Mouse (Mus musculus): ENCODE data around the gene Cpm. TPM values are rescaled to one million over a fixed set of nuclear protein-coding genes. Genes with fewer than 3 reads are reported as not detected.
A peak's percentile ranks its signal among the peaks of the same experiment; 100 is the strongest.
"Not testable (repeated sequence)": the region's sequence is repeated elsewhere in the genome, so short reads cannot be mapped to it uniquely, and the experiment has no call there.

The Cpm gene
- total RNA-seq (2021): 1 to 10 TPM; 4.0 to 5.3 TPM

DNA sequence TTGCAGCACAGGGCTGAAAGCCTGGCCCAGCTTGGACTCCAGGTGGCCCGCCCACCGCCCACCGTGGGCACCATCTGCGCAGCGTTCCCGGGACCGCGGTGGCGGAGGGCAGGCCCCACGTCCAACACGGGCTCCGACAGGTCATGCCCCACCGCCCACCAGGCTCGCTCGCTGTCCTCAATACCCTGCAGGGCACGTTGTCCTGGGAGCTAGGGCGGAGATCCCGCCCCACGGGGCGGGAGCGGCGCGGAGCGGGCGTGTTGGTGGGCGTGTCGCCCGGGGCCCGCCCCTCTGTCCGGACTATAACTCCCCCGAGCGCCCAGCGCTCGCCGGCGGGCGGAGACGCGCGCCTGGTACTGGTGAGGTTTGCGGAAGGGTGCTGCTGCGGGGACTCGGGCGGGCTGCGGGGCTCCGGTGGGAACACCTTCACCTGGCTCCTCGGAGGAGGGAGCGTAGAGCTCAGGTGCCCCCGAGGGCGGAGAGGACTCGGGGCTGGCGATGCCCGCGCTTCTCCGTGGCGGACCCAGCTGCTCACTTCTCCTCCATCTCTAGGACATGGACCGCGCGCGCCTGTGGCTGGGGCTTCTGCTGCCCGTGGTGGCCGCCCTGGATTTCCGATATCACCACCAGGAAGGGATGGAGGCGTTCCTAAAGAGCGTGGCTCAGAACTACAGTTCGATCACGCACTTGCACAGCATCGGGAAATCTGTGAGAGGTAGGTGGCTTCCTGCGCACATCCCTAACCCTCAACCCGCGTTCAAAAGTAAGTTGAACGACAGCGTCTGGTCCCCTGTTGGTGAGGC is at the start of gene Cpm:
TSS of gene Cpm (plus strand) at position 332 of the 803 bp plus-strand sequence.
- intact Hi-C loops (cut with DNase I): no loop called here
- peak in 1 of 2 experiments; percentile 12 for DNase-seq (ENCODE audit: low spot score in 2 of 2)

DNA sequence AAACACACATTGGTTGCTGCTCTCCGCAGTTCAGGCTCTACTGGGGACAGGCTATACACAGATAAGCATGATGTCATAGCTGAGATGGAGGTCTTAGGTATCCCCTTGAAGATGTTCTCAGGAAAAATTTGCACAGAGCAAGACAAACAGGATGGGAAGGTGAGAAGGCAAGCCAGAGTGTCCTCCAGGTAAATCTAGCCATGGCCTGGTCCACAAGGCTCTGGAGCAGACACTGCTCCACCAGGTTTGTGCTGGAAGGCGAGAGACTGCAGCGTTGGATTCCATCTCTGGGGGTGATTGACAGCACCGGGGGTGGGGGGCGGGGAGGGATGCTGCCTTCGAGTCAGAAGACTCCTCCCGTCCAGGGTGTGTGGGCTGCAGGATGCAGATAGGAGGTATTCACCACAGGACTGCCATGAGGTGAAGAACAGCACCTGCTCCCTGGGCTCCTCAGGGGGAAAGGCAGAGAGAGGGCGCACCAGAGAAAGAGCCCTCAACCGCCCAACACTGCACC is 49.5 kb upstream of the Cpm start:
- intact Hi-C loops (cut with DNase I): no loop called here

DNA sequence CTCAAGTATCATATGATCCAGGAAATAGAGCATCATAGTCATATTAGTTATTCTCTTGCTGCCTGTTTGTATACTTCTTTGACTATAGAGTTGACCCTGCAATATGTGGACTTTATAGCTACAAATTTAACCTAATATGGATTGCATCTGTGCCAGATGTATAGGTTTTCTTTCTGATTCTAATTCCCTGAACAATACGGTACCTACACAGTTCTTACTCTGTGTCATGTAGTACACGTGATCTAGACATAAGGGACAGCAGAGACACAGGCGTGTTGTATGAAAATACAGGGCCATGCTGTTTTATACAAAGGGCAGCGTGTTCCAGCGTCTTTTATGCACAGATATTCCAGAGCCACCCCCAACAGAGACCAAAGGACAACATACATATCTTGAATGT is 48.9 kb upstream of the Cpm start:
- intact Hi-C loops (cut with DNase I): no loop called here
- no peak for DNase-seq (ENCODE audit: low spot score in 2 of 2)

More for the DNA sequence above, 49.5 kb upstream of the Cpm start:
- DNase-seq (ENCODE audit: low spot score in 2 of 2): no peak

DNA sequence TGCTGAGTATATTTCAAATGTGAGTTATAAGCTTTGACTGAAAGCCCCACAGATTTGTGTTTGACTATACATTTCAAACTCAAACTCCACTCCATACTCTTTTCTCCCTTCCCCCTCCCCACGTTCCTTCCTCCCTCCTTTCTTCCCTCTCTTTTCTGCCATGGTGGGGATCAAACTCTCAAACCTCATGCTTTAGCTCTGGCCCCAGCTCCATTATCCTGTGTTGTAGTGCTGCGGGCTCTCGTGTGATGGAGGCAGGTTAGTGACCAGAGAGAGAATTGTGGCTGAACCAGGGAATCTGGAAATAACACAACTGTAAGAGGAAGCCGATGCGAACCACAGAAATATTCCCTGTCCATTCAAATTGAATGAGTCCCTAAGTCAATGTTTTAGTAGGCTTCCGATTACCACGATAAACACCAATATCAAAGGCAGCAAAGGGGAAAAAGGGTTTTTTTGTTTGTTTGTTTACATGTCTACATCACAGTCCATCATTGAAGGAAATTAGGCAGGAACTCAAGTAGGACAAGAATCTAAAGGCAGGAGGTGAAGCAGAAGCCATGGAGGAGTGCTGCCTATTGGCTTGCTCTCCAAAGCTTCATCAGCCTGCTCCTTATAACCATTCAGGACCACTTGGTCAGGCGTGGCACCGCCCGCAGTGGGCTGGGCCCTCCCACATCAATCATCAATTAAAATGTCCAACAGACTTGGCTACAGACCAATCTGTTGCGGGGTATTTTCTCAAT is 48.1 kb upstream of the Cpm start:
- intact Hi-C loops (cut with DNase I): no loop called here

DNA sequence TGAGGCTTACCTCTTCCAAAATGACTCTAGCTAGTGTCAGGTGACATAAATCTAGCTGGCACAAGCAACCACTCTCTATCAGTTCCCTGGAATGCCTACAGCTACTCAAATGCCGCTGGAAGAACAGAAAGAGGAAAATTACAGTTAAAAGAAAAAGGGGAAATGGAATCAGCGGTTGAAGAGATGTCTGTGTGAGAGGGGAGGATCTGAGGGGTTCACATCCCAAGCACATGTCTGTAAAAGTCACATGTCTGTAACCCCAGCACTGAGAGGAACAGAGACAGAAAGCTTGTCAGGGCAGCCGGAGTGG is 47.6 kb upstream of the Cpm start:
- intact Hi-C loops (cut with DNase I): no loop called here
- no peak for DNase-seq (ENCODE audit: low spot score in 2 of 2)

More for the DNA sequence above, 48.1 kb upstream of the Cpm start:
- no peak for DNase-seq (ENCODE audit: low spot score in 2 of 2)

DNA sequence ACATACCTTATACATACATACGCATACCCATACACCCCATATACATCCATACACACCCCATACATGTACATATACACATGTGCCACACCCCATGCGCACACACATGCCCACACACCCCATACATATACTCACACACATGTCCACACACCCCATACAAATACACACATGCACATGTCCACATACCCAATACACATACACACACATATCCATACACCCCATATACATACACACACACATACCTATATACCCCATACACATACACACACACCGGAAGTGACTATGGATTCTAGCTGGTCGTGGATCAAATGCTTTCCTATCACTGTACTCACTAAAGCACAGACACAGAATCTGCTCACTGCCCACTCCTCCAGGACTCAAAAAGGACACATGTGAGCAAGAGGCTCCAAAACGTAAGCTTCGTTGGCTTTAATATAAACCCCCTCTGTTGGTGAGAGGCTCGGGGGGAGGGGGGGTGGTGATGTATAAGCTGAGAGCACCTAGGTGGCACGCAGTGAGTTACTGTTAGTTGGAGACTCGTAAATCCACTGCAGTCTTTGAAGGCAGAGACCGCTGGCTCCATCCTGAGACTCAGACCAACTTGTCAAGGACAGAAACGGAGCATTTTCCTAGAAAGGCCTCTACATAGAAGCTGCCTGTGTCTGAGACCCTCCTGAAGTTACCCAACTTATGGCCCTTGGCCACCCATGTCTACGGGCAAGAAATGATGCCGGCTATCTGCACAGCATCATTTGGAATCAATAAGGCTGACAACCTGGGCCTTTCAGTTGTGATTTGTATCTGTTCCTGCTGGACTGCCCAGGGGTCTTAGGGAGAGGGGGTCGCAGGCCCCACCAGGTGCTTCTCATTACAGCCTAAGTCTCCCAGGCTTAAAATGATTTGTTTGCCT is 45.9 kb upstream of the Cpm start:
- no peak for DNase-seq (ENCODE audit: low spot score in 2 of 2)
- intact Hi-C loops (cut with DNase I): no loop called here

DNA sequence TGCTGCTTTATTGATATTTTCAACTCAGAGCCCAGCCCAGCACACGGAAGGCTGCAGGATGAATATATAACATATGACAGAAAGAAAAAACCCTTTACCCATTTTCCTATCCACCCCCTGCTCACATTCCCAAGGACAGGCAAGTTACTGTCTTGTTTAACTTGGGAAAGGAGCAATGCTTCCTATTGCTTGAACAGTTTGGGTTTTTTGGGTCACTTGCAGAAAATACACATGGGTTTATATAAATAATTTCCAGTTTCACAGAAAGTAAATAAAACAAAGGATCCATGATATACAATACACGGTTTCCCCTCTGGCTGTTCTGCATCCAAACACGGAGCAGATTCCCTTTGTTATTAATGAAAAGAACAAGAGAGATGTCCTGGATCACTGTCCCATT is 45.2 kb upstream of the Cpm start:
- intact Hi-C loops (cut with DNase I): no loop called here
- no peak for DNase-seq (ENCODE audit: low spot score in 2 of 2)

DNA sequence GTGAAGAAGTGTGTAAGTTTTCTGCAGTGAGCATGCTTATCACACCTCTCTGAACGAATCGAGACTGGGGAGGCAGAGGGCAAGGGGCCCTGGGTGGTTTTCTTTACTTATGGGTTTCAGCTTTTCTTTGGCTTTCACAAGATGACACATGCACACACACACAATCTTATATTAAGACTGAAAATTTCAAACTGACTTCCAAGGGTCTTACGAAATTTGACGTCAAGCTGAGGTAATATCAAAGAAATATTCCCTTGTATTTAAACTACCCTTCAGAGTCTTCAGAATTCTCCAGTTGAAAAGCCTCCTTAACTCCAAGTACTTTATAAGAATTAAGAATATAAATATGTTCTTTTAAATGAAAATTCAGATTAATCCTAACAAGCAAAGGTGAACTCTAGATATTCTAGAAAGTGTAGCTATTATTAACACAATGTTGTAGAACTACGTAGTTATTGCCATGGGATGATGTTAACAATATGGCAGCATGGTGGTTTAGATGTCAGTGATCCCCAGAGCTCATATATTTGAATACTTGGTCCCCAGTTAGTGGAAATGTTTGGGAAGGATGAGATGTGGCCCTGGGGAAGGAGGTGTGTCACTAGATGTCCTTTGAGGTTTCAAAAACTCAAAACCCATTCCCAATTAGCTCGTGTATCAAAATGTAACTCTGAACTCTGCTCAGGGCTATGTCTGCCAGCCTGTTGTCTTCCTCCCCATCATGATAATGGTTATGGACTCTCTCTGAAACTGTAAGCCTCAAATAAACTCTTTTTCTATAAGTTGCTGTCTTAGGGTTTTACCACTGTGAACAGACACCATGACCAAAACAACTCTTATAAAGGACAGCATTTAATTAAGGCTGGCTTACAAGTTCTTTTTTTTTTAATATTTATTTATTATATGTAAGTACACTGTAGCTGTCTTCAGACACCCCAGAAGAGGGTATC is 44.5 kb upstream of the Cpm start:
- no peak for DNase-seq (ENCODE audit: low spot score in 2 of 2)
- intact Hi-C loops (cut with DNase I): no loop called here

DNA sequence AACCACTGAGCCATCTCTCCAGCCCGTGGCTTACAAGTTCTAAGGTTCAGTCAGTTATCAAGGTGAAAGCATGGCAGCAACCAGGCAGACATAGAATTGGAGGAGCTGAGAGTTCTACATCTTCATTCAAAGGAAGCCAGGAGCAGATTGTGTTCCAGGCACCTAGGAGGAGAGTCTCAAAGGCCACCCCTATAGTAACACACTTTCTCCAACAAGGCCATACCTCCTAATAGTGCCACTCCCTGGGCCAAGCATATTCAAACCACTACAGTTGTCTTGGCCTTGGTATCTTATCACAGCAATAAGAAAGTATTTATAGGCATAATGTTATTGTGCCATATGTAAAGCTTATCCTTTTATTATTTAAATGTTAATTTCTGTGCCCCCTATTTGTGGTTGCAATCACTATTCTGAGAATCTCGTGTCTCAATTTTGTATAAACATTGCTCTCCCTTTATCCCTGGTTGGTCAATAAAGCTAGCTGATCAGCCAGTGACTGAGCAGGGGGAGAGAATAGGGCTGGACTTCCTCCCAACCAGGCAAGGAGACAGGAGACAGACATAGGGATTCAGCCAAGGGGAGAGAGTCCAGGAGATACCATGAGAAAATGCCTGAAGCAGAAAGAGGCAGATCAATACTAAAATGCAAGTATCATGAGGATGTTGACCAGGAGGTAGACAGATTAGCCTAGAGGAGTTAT is 43.5 kb upstream of the Cpm start:
- intact Hi-C loops (cut with DNase I): no loop called here
- no peak for DNase-seq (ENCODE audit: low spot score in 2 of 2)

DNA sequence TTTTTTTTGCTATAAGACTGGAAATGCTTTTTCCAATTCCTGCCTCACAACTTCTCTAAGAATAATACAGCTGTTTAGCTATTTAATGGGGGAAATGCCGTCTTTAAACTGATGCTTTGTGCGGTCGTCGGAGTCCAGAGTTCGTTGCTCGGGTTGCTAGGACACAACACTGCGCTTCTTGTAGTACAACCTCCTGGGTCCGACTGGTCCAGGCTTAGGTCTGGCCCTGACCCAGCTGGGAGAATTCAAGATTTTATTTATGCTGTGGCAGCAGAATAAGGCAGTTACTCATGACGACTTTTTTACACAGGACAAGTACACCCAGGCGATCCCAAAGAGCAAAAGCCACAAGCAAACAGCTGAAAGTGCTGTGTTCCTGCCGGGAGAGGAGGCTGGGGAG is 42.4 kb upstream of the Cpm start:
- intact Hi-C loops (cut with DNase I): no loop called here
- peak in 1 of 2 experiments; percentile 24 for DNase-seq (ENCODE audit: low spot score in 2 of 2)

DNA sequence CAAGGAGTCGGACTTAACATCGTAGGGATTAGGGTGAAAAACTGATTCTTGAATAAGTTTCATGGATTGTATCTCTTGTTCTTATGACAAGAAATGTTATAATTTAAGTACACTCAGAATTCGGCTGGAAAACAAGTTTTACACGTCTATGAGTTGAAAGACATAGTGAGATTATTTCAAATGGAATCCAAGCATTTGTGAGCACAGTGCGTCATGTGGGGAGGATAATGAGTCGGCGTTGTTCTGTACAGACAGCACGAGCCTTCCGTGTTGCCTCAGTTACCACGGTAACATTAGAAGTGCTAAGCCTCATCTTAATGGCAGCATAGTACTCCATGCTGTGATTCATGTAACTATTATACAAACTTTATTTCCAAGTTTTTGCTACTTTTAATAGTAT is 42.0 kb upstream of the Cpm start:
- no peak for DNase-seq (ENCODE audit: low spot score in 2 of 2)
- intact Hi-C loops (cut with DNase I): no loop called here

DNA sequence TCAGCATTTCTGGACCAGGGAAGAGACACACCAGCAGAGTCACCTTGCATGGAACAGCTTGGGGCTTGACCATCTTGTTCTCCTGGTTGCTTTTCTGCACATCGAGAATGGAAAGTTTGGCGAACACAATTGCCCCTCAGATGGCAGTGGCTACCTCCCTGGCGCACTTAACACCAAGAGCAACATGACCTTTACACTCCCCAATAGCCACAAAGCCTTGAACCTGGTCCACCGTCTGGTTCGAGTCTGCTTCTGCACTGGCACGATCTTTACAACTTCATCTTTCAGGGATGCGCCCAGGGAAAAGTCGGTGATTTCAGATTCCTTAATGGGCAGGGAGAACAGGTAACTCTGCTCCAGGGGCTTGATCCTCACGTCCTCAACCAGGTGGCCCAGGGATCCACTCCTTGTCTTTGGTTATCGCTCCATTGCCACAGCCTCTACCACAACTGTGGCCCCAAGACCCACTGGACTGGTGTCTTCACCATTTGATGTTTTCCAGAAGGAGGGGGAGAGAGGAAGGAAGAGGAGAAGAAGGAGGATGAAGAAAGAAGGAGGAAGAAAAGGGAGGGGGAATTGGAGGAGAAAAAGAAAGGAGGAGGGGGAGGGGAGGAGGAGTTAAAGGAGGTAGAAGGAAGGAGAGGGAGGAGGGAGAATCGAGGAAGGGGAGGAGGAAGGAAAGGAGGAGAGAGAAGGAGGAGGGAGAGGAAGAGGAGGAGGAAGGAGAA is 40.7 kb upstream of the Cpm start:
- DNase-seq (ENCODE audit: low spot score in 2 of 2); intact Hi-C loops (cut with DNase I): not testable (repeated sequence)

DNA sequence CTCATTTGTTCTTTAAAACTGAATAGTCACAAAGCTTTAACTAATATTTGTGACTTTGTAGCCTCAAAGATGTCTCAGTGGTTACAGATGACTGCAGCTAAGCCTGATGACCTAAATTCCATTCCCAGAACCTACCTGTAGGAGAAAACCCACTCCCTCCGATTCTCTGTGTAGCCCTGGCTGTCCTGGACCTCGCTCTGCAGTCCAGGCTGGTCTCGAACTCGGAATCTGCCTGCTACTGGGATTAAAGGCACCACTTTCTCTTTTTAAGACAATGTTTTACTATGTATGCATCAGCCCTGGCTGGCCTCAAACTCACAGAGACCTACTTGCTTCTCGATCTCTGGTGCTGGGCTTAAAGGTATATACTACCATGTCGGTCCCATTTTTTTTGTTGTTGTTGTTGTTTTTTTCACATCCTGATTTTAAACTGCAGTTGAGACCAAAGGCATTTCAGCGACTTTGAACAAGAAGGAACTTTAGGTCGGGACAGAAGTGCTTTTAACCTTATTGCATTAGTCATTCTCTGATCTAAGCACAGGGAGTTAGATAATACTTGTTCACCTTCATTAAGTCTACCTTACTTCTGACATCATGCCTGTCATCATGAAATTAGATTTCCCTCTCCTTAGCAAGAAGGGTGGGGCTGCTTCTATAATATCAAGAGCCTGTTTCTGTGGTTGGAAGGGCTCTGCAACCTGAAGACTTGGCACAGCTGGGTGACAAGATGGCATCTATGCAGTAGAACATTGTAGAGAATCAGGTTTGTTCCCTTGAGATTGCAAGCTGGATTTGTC is 40.0 kb upstream of the Cpm start:
- no peak for DNase-seq (ENCODE audit: low spot score in 2 of 2)
- intact Hi-C loops (cut with DNase I): no loop called here

DNA sequence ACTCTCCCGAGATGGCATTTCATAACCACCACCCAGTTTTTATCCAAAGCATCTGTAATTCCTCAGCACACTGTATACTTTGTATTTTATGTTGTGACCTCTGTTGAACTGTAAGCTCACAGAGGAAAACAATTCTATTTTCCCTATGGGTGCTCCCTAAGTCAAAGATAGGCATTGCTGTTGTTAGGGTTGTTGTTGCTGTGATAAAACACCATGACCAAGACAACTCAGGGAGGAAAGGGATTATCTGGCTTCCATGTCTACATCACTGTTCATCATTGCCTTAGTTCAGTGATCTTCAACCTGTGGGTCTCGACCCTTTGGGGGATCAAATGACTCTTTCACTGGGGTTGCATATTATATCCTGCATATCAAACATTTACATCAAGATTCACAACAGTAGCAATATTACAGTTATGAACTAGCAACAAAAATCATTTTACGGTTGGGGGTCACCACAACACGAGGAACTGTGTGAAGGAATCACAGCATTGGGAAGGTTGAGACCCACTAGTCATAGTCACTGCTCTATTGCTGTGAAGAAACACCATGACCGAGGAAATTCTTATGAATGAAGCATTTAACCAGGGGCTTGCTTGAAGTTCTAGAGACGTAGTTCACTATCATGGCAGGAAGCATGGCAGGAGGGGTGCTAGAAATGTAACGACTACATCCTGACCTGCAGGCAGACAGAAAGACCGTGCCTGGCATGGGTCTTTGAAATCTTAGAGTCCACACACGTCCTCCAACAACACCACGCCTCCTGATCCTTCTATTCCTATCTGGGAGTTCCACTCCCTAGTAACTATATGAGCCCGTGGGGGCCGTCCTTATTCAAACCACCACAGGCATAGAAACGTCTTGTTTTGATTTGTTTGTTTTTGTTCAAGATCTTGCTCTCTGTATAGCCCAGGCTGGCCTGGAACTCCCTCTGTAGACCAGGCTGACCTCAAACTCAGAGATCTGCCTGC is 38.7 kb upstream of the Cpm start:
- no peak for DNase-seq (ENCODE audit: low spot score in 2 of 2)
- intact Hi-C loops (cut with DNase I): no loop called here

DNA sequence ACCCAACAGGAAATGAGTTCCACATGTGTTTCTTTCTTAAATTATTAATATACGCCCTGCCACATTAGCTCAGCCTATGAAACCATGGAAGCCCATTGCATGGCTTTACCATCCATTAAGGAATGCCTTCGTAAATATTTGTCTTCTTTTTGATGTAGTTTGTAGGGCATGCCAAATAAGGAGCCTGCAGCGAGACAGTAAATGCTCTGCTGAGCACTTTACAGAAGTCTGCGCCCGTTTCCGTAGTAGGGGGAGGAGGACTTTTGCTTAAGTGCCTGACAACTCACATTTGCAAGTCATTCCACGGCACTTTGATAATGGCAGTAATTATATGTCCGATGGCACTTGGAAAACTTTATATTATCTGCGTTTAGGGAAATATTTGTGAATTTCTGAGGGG is 37.5 kb upstream of the Cpm start:
- DNase-seq (ENCODE audit: low spot score in 2 of 2): no peak

More for the DNA sequence above, 37.5 kb upstream of the Cpm start:
- intact Hi-C loops (cut with DNase I): no loop called here

All from left cerebral cortex, postnatal 25 days (tissue).